Mouse (Mus musculus) layer of hippocampus, adult 18-20 months (tissue): ENCODE results near the gene Atp5c1. TPM values are rescaled to one million over a fixed set of nuclear protein-coding genes. Genes with fewer than 3 reads are reported as not detected.

Experiments used
- DNase-seq, 2 experiments: peaks; one replicate each; pipeline ENCODE4 v3.0.0; 2022; ENCODE audit warnings: low spot score in 2 of 2
- long read RNA-seq: library from polyadenylated mRNA; stranded (forward); transcript quantifications from one replicate; pipeline ENCODE4 v2.0.0, GENCODE M21; 2021
- total RNA-seq, 2 experiments: library from RNA; stranded (reverse); gene quantifications; 2 replicates each; pipeline ENCODE4 v1.2.3; 2021

Atp5c1 gene
- total RNA-seq, result 100 to 1,000 TPM; 256 to 261 TPM
- long read RNA-seq, transcript Atp5c1-201 (9 exons, 1,060 nt), result minor isoform, 8 of 249 reads
- long read RNA-seq, transcript Atp5c1-203 (10 exons, 1,166 nt), result major isoform, 198 of 249 reads
- long read RNA-seq, partial matches to known transcripts, result 30 of 249 reads
- long read RNA-seq, other reads (novel, unspliced or antisense), result 13 of 249 reads

DNA sequence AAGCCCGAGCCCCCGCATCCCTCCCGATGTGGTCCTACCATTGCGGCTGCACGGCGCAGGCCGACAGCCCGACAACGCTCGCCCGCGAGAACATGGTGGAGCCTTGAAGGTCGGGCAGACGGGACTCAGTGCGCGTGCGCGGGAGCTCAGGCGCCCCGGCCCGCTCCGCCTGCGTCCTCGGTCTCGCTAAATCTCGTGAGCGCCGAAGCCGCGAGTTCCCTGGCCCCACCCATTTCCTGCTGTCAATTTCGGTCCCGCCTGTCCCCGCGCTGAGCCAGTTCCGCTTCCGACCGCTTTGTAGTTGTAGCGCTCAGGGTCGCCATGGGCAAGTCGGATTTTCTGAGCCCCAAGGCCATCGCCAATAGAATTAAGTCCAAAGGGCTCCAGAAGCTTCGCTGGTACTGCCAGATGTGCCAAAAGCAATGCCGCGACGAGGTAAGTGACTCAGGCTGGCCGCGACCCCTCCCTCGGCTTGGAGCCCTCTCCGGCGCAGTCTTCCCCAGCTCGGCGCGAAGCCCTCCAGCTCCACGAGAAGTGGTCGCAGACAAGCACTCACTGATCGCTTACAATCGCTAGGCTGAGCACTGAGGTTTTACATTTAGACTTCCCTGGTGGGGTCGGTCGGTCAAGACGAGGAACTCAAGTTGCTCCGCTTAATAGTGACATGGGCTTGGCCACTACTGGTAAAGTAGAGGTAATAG, at the start of gene Atp5c1, which contains the start of gene Kin:
Atp5c1 (minus strand) TSS at position 201 of the 701 bp plus-strand sequence.
Kin (plus strand) TSS at position 284 of the 701 bp plus-strand sequence.
- DNase-seq, result peak; percentile 96 to 98

DNA sequence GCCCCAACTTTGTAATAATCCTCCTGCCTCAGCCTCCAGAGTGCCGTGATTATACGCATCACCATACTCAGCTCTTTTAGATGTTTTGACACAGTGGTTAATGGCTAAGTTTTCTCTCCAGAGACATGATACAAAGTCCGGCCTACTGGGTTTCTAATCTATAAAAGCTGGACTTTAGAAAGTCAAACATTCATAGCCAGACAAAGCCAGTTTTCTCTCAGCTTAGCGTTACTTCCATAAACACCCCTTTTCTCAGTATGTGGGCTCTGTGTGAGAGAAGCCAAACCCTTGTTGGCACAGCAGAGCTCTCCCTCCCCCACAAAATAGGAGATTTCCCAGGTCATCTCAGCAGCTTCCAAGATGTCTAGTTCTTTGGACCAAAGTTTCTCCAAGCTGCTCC, 48.3 kb upstream of the Atp5c1 start:
- DNase-seq, result no peak

DNA sequence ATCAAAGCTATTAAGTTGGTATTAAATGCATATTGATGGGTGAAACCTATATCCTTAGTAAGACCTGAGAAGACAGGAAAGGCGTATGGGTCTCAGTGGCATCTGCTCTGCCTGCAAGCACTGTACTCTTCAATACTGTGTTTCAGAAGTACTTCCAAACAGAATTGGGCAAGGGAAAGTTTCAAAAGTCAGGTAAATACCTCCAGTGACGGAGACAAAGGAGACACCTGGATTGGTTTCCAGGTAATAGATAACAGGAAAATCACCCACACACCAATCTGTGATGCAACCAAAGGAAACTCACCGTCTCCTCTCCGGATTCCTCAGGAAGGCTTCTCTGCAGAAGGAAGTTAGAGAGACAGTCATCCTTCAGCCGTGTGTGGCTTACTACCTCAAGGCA, 47.2 kb upstream of the Atp5c1 start:
- no peak for DNase-seq

DNA sequence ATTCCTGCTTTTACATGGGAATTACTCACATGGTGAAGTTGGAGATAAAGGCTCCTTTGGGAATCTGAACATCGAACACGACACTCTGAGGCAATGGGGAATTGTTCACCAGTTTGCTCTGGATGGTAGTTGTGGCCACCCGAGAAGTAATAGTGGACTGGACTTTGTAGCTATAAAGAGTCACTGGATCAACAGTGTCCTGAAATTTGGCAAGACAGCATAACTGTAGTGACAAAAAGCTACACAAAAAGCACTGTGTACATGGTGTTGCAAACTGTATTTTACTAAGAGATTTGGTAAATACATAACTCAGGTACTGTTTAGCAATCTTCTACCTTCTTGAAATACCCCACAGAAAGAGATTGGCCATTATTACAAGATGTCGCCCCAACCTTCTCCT, 45.8 kb upstream of the Atp5c1 start:
- DNase-seq, result no peak

DNA sequence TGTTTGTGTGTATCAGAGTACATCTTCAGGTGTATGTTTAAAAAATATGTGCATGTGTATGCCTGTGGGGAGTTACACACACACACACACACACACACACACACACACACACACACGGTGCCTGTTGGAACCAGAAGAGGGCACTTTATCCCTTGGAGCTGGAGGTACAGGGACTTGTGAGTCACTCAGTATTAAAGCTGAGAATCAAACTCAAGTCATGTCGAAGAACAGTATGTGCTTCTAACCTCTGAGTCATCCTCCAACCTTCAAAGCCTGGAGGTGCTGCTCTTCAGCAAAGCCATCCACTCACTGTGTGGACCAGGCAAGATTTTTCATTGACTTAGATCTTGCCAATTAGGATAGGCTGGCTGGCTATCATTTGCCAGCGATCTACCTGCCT, 41.5 kb upstream of the Atp5c1 start:
- no peak for DNase-seq

DNA sequence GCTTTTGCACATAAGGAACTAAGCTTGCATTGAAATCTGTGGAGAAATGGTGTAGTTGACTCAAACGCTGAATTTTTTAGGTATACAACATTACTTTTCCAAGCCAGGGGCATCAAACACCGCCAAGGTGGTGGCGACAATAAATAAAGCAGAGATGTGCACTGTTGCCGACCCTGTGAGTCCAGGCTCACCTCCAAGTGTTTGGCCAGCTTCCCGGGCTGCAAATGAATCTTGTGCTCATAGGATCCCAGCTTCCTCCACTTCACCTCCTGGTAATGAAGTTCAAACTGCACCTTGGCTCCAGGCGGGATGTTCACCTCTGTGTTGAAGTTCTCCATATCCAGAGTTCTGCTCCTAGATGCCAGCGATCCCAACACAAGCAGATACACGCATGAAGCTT, 39.0 kb upstream of the Atp5c1 start:
- no peak for DNase-seq

DNA sequence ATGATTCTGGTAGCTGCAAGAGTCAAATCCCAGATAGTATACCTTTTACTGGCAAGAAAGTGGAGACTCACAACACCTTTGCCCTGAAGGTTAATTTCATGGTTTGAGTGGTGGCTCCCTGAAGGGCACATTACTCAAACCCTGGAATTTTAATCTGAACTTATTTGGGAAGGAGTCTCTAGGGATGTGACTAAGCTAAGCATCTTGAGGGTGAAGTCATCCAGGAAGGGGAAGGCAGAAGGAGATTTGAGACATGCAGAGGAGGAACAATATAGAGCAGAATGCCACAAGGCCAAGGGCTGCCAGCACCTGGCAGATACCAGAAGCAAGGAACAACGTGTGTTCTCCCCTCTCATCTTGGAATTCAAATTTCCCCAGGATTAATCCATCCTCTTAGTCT, 38.4 kb upstream of the Atp5c1 start:
- DNase-seq, result no peak

DNA sequence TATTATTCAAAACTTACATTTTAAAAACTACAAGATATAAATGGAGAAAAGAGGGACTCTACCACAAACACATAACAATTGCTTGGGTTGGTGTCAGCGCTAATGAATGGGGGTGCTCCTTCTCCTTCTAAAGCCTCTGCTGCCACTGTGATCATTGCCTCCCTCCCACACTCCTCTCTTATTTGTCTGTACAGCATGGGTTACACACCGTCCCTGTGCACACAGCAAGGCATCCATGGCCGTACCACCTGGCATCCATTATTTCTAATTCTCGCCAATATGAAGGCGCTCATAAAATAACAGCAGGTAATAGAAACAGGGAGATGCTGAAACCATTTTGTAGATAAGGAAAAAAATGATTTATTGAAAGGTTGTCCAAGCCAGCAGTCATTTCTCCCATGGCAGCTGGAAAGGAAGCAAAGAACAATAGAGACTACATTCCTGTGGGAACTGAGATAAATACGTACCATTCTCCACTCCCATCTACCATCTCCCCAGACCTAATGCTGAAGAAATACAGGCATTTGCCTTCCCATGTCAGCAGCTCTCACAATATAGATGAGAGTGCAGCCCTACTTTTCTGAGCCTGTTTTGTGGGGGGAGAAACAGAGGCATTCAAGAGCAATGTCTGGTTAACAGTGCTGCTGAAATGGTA, 28.4 kb upstream of the Atp5c1 start:
- no peak for DNase-seq

DNA sequence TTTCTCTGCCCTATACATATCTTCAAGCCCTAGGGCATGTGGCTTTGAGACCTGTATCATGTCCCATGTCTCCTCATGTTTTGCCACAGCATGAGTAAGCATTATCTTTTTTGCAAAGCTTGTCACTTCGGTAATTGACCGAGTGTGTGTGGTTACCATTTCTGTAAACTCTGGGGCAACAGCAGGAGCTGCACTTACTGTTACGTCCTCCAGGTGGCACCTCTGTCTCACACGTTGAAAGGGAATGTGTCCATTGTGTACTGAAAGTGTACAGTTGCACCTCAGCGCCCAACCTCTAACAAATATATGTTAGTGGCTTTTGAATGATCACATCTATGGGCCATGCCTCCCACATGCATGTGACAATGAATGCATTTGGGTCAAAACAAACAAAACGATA, 20.9 kb upstream of the Atp5c1 start:
- peak in 1 of 2 experiments; percentile 73 for DNase-seq

DNA sequence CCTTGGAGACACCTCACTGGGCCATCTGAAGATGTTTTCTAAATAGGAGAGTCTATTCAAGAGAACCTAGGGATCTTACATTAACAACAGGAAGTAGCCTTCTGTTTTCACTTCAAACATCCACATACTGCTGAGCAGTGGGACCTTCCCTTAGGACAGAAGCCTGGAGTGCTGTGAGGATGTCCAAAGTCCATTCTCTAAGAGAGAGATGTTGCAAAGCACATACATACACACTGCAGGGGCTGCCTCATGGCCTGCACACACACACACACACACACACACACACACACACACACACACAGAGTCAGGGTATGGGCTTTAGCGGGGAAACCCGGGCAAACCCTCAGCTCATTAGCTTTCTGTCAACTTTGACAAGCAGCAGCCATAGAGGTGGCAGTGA, 20.2 kb upstream of the Atp5c1 start:
- no peak for DNase-seq

DNA sequence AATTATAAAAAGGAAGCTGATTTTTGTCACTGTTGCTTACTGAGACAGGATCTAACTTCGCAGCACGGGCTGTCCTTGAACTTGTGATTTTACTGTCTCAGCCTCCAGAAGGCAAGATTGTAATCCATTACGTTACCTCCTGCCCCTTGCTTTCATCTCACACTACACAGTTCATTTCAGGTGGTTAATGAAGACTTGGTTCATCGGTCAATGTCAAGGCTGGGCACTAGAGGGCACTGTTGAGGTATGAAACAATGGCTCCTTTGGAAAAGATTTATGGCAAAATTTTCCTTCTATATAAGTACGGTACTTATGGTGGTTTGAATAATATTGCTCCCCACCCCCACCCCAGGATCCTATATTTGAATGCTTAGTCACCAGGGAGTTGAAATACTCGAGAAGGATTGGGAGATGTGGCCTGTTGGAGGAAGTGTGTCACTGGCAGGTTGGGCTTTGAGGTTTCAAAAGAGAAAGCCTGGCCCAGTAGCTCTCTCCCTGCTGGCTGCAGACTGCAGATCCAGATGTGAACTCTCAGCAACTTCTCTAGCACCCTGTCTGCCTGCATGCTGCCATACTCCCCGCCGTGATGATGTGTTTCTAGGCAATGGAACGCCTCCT, 18.4 kb upstream of the Atp5c1 start:
- peak in 1 of 2 experiments; percentile 62 for DNase-seq

DNA sequence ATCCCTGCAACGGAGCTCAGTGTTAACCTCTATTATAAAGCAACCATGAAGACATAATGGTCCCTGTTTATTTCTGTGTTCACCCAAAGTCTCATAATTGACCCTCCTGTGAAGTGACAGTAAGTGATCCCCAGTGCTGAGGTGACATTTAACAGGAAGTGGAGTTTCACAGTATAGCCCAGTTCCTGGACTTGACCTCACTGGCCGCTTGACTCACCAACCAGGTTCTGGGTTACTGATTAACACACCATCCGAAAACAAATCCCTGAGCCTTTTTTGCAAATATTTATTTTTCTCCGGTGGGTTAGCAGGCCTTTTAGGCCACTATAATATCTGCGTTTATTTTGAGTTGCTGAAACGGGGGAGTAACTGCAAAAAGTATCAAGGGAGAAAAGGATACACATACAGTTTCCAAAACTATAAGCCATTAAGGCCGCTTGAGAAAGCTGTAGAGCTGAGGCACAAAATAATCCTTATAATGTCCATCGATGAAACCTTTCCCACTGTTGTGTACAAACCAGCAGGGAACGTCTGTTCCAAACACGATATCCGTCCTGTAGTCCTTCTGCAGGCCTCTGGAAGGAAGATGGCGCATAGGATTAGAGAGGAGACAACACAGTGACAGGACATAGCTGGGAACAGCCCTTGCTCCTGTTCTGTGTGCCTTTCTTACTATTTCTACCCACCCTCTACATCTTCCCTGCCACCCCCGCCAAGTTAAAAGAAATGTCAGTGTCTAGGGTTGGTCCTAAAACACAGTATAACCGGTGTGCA, 14.2 kb upstream of the Atp5c1 start:
- DNase-seq, result no peak

DNA sequence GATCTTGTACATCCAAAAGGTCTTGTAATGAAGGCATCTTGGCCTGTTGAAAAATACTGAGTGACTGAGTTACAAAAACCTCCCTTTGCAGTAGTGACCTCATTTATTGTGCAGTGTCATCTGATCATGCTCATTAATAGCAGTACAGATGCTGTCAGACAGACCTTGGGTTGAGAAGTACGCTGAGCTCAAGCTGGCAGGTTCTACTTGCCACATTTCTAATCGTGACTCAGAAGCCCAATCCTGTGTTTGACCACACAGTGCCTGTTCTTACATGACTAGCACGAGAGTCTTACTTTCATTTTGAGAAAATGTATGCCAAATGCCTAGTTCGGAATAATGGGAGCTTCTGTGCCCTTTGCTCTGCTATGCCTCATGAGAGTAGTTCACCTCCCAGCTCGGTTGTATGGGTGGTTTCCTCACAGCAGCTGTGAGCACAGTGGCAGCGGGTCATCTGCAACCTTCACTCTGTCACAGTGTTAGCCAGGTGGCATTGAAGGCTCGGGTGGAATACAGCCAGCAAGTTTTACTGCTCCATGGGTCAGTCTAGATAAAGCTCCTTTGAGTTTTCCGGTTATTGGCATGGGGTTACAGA, 7.0 kb upstream of the Atp5c1 start:
- DNase-seq, result no peak

DNA sequence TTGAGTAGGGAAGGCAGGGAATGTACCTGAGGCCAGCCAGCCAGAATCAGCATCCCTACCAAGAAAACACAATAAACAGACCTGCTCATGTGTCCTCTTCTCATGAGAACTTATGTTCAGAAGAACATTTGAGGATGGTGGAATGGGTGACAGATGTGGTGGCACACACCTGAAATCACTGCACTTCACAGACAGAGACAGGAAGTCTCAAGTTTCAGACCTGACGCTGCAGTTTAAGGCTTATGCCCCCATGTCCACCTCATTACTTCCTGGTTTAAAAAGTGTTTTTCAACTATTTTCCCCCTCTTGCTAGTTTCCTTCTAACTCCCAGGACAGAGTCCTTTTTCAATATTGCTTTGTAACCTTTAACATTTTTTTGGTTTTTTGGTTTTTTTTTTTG, 2.4 kb upstream of the Atp5c1 start:
- no peak for DNase-seq

DNA sequence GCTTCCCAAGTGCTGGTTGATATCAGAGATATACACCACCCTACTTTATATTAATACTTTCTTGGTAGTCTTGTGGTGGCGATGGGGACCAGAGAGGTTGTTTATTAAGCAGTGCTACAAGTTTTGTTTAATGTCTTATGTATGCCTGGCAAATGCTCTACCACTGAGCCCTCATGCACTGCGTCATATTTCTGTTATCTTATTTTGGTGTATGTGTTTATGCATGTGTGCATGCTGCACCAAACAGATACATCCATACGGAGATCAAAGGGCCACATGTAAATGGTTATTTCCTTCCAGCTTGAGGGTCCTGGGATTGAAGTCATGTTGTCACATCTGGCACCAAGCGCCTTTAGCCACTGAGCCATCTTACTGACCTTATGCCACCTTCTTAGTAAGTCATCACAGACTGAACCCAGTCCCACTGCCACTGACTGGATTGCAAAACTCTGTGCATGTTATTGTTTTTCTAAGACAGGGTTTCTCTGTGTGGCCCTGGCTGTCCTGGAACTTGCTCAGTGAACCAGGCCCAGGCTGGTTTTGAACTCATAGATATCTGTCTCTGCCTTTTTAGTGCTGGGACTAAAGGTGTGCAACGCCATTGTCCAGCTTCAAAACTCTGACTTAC, 1.3 kb upstream of the Atp5c1 start:
- no peak for DNase-seq

DNA sequence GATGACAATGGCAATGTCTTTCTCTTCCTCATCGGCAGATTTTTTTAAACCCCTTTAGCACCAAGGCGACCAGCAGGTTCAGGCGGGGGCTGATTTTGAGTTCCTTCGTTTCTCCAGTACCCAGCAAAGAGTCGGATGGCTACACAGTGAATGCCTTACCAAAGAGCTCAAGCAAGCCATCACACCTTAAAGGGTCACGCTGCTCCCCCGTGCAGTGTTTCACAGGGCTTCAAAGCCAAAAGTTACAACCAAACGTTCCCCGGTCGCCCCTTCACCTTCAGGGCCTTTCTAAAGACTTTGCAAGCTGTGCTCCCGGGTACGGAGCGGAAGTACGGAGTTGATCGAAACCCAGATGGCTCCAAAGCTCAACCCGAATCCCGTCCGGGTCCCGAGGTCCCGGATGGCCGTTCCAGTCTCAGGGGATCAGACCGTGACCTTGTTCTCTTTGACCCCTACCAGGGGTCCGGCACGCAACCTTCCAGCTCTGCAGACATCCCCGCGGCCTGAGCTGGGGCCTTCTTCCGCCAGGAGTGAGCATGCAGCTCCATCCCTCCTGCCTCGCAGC, 483 bp downstream of the Atp5c1 start:
- DNase-seq, result no peak

DNA sequence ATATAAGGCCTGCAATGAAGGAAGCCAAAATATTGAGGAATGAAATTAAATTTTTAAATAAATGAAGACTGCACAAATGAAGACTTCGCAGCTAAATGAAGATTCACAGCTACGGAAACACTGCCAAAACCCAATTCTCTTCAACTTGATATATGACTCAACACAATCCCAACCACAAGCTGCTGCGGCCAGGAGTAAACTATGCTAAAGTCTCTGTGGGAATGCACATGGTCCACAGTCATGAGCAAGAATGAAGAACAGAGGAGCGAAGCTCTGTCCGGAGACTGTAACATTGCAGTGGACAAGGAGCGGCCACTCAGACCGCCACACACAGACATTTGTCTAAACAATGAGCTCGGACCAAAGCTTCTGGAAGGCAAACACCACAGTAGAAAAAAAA, 3.6 kb downstream of the Atp5c1 start:
- no peak for DNase-seq

DNA sequence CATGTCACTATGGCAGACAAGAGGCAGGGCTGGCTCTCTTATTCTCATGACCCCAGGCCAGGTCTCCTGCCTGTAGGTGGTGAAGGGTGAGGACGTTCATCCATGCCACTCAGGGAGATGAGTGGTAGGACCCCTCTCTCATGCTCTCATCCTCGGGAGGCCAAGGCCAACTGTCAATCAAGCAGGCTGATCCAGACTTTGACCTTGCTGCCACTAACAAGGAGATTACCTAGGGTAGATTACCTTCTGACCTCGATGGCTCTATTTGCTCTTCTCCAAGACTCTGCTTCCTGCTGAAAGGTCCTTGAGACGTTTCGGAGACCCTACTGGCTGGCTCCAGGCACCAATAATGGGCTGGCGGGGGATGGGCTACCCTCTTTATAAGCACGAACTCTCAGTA, 5.8 kb downstream of the Atp5c1 start:
- DNase-seq, result no peak

DNA sequence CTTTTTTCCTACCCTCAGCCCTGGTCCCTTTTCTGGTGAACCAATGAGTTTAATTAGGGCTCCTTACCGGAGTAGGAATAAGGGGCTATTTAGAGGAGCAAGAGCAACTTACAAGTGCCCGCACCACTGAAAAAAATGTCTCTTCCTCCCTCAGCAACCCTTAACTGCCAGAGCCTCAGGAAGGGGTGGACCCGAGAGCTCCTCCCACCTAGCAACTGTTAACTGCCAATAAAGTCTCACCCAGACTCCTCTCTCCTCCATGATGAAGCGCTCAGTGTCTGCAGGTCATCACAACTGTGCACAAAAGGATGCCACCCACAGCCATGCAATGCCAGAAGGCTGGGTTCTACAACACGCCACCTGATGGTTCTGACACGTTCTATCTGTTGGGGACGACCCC, 8.6 kb downstream of the Atp5c1 start:
- DNase-seq, result no peak

DNA sequence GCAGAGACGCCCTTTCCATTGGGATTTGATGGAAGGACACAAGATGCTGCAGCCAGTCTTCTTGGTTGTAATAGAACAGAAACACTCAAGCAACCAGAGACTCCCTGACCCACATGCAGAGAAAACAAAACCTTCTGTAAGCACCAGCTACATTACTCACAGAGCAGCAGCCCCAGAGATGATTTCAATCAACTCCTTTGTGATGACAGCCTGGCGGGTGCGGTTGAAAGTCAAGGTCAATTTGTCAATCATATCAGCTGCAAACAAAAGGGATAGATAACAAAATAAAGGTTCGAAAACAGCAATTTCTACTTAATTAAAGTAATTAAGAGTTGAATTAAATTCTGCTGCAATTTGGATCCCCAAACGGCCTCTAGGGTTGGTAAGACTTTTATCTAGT, 21.5 kb downstream of the Atp5c1 start:
- no peak for DNase-seq
